Mouse (Mus musculus) megakaryocyte-erythroid progenitor cell, adult 5-6 weeks (primary cell): ENCODE results near the gene Nap1l1. TPM values are rescaled to one million over a fixed set of nuclear protein-coding genes. Genes with fewer than 3 reads are reported as not detected.

Experiments used
- ATAC-seq: replicated peaks from 2 replicates; pipeline ENCODE4 v1.8.0; 2016; ENCODE audit warnings: mild to moderate bottlenecking, inconsistent platforms; ENCODE audit not compliant: severe bottlenecking, poor library complexity, low FRiP score, low TSS enrichment
- total RNA-seq, 2 experiments: library from RNA; stranded (forward) in 1 of 2; stranded (reverse) in 1 of 2; fragments of 200-1000, 215-1000 nt in 1 of 2; fragments of >200 nt in 1 of 2; fragmentation: Nextera tagmentation in 1 of 2; gene quantifications; 2 replicates each; pipeline ENCODE4 v1.2.3; 2014 to 2017

Nap1l1 gene
- total RNA-seq, 2 experiments from 2014 or later = 560 to 821 TPM

DNA sequence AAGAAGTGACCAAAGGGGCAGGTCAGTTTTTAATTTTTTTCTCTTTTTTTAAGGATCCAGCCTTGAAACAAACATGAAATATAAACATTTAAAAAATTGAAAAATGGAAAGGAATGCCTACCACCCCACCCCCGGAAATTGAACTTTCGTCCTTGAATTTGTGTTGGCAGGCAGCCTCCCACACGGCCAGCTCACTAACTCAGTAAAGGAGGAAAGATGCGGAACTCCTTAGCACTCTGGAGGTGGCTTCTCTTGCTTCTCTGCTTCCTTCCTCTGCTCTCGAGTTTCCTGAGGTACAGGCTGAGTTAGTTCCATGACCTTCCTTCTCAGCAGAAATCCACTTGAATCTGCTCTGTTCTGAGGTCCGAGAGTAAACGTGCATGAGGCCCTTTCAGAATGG, 37.8 kb downstream of the Nap1l1 start:
- ATAC-seq = no peak

- ATAC-seq = no peak
Observed at GRCm38 (mm10) chr10:111512036-111512568, 39.1 kb downstream of the Nap1l1 start.

- ATAC-seq = peak; percentile 60
Observed at GRCm38 (mm10) chr10:111514282-111514885, 41.4 kb downstream of the Nap1l1 start.

DNA sequence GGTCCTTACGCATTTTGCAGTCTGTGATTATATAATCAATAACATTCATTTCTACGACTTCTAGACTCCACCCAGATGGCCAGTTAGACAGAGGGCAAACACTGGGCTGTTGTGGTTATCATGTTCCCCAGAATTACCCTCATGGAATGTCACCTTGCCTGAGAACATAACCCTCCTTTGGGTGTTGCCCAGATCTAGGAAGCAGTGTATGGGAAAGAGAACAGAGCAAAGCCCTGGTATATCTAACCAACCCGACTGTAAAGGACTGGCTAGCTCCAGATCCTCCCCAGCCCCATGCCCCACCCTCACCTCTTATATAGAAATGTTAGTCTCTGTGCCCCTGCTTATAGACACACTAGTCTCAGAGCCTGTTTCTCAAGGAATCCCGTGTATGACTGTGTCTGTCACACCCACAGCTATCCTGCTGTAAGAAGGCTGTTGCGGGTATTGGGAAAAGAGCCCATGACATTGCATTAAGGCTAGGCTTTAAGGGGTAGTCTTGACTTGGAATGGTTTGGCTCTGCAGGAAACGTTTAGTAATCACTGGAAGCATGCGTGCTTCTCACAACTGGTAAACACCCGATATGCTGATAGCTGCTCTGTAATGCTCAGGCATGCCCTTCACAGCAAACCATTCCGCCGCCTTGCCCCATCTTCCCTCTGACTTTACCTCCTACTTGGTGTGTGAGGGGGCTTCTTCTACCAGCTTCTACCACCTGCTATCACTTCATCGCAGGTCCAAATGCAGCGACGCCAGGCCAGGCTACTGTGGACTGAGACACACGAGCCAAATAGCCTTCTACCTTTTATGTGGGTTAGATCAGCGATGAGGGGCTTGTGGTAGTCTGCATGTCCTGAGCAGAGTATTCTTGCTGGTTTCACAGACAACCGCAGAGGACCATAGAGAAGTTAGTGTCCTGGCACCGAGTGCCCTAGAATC, 42.3 kb downstream of the Nap1l1 start:
- peak; percentile 11; the same call in 1 of the 2 replicates for ATAC-seq

DNA sequence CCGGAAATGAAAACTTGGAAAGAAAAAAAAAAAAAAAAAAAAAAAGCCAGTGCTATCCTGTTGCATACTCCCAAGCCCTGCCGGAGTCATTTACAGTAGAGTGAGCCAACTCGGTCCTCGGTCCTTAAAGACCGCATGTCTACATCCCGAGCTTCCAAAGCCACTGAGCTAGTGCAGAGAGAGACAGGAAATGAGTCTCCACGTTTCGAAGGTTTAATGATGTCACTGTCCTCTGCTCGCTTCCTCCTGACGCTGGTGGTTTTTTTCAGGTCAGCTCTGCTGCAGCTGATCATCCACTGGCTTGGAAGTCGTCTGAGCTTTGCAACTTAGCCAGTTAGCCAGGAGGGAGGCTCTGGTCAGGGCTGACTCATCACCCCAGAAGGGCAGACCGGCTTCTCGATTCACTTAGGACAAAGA, 43.2 kb downstream of the Nap1l1 start:
- ATAC-seq = no peak

DNA sequence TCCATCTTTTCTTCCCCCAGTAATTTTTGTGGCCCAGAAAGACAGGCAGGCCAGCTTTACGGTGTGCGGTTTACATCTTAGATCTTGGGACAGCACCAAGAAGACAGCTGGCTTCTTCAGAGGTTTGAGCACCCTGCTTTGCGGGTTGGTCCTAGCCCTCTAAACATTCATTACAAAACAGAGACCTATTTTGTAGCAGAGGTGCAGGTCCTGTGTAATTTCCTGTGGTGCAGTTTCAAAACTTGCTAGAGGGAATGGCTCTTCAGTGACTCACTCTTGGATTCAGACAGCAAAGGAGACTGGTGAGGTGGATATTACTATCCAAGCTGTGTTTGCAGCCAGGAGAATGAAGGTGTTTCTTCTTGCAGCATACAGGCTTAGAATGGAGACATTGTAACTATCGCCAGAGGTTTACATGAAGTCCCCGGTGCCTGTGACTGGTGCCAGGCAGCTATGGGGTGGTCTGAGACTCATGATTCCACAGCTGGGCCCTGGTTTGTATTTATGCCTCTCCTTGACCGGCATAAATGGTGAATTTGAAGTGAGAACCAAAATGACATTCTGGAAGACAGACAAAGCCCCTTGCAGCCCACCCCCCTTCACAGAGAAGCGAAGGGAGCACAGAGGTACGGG, 43.9 kb downstream of the Nap1l1 start:
- ATAC-seq = no peak

GRCm38 (mm10) chr10:111518350-111518749, 45.3 kb downstream of the Nap1l1 start:
- no peak for ATAC-seq

DNA sequence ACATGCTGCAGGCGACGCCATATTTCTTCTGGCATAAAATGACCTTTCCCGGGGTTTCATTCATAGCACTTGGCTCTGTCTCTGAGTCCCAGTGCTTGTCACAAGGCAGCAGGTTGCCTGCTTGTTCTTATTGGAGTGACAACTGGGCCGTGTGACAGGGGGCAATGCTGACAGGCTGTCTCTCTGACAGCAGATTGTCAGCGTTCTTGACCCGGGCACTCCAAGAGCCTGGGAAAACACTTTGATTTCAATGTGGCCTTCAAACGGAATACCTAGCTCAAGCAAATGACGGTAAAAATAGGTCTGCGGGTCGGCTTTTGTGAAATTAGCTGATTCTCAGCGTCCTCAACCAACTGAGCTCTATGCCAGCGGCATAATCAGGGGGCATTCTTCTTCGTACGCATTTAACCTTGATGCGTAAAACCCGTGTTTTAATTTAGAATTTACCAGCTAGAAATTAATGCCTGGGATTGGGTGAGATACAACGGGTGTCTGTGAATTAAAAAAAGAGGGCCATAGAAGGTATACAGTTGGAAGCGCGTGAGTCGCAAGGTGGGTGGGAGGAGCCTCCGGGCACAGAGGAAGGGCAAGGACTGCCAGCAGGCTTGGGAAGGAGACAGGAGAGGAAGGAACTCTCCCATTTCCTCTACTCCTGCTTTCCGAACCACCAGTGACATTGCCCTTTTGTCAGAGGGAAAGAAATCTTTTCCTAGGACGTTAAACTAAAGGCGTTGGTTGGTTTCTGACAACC, 46.8 kb downstream of the Nap1l1 start:
- no peak for ATAC-seq

DNA sequence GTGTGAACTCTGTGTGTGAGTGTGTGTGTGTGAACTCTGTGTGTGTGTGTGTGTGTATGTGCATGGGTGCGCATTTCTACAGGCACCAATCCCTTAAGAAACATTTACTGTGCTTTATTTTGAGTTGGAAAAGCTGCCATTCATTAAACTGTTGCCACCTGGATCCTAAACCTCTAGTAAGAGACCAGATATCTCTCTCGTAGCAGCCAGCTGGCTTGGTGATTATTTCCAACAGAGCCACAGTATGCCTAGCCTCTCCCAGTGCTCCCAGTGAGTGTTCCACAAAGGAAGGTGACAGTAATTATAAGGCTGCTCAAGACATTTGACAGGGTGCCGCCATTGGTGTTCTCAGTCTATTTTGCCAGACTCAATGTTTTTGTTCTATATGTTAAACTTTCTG, 47.6 kb downstream of the Nap1l1 start:
- ATAC-seq = no peak

GRCm38 (mm10) chr10:111521636-111522035, 48.6 kb downstream of the Nap1l1 start:
- ATAC-seq = no peak

DNA sequence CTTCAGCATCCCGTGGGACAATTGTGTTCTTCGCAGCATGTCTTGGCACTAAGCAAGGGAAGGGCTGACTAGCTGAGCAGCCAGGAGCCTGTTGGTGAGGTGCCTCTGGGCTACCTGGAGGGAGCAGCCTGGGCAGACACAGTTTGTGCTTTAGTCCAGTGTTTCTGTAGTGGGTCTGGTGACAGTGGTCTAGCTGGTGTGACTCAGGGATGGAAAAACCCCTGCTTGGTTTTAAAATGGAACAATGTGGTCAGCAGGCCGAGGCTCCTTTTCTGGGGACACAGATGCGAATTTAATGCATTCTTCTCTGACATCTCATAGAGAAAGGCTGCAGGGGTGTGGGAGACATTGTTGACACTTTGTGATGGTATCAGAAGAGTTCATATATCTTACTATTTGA, 49.2 kb downstream of the Nap1l1 start:
- ATAC-seq = no peak

- no peak for ATAC-seq
Observed at GRCm38 (mm10) chr10:111523894-111524293, 50.9 kb downstream of the Nap1l1 start.

DNA sequence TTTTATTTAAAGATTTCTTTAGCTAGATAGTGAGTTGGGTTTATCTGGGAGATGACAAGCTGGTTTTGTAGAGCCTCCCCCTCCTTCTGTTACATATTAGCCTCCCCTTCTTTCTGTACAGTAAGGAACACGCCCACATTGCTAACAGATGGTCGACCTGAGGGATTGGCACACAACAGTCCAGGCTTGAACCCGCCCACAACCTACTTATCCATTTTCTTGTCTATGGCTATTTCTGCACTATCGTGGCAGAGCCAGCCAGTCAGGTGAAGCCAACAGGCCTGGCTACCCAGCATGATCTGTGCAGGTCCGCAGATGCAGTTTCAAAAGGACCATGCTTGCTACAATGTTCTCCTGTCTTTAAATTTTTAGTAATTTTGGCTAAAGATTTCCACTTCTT, 54.0 kb downstream of the Nap1l1 start:
- peak; percentile 67 for ATAC-seq

DNA sequence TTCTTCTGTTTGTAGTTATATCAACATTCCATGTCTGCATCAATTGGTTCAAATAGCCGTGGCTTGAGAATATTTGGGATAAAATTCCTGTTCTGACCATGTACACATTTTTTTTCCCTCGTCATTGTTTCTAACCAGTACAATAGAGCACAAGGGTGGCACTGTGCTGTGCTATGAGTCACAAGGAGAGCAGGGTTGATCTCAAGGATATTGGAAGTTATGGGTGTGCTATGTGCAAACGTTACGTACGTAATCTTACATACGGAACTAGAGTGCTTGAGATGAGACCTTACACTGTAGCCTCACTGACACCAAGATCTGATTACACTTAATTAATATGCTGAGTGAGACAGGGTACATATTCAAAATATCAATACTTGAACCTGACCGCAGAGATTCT, 54.6 kb downstream of the Nap1l1 start:
- ATAC-seq = no peak

DNA sequence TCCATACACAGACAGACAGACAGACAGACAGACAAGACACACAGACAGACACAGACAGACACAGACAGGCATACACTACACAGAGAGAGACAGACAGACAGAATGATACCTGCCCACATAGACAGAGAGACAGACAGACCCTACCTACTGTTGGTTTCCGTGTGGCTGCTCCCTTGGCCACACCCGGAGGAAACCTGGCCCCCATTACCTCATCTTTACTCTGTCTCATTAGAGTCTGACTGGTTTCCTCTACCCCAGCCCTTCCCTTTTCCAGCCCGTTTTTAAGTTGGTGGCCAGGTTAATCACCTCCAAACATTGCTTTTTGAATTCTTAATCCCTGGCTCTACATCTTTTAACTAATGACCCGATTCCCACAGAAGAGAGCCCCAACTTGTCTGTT, 55.3 kb downstream of the Nap1l1 start:
- ATAC-seq = no peak

DNA sequence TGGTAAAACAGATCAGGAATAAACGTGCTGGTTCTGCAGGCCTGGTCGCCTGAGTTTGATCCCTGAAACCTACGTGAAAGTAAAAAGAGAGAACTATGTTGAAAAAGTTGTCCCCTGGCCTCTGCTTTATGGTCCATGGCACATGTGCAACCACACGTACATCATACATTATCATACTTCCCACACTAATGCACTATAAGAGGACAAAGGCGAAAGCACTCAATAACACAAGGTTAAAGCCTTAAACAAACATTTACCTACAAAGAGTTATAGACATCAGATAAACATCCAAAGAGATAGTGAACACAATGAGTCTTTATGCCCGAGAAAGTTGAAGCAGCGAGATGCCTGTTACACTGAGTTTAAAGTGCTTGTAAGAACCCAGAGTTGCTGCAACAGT, 57.4 kb downstream of the Nap1l1 start:
- ATAC-seq = no peak

- no peak for ATAC-seq
Observed at GRCm38 (mm10) chr10:111534691-111535090, 61.7 kb downstream of the Nap1l1 start.

- ATAC-seq = no peak
Observed at GRCm38 (mm10) chr10:111537410-111537809, 64.4 kb downstream of the Nap1l1 start.

DNA sequence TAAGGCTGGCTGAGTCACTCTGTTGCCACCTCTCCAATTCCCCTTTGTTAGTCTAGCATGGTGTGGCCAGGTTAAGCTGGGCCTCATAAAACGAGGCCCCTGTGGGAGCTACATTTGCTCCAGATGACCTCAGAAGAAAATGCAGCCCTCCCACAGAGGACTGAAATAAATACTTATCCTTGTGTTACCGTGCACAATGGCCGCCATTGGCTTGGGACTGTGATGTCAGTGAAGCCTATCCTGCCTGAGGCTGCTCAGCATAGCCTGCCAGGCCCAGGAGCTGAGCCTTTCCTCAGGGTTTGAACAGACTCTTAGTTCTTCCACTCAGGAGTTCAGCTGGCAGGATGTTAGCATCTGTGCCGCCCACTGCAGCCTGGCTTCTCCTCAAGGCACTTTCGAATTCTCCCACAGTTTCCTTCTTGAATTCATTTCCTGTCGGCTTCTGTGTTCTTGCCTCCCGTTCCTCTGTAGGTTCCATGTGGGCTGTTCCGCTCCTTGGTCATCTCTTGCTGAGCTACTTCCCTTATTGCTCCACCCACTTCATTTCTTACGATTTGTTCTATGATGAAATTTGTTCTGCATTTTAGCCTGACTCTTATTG, 66.8 kb downstream of the Nap1l1 start:
- ATAC-seq = peak; percentile 21
